Mouse (Mus musculus) left cerebral cortex, postnatal 14 days (tissue): ENCODE results near the gene Olfr97. TPM values are rescaled to one million over a fixed set of nuclear protein-coding genes. Genes with fewer than 3 reads are reported as not detected.

Experiments used
- DNase-seq, 2 experiments: peaks; one replicate each; pipeline ENCODE4 v3.0.0; 2021 to 2022; ENCODE audit warnings: low spot score in 2 of 2, mixed read lengths in 1 of 2
- intact Hi-C: fragments of 180-260 bp; cut with DNase I; formaldehyde crosslinking; loops from one replicate; pipeline ENCODE4 v1.15.1; 2025
- total RNA-seq, 2 experiments: library from RNA; stranded (reverse); gene quantifications; 2 replicates each; pipeline ENCODE4 v1.2.3; 2021

The Olfr97 gene
- total RNA-seq, 2 experiments from 2014 or later = not detected

DNA sequence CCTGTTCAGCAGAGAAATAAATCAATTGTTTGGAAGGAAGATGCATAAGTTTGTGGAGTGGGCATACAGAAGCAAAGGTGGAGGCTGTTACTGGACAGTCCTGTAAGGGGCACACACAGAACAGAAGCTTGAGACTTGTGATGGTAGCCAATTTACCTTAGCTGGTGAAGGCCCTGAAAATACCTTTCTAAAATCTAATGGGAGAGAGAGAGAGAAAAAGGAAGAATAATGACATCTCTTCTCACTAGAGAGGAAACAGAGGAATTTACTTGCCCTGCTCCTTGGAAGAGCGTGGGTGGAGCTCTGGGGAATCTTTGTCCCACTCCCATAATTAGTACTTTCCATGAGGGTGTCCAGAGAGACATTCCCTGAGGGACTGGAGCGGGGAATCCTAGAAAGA lies 36.2 kb downstream of the Olfr97 start, which contains the start of gene Olfr94:
TSS of gene Olfr94 (minus strand) at position 101 of the 400 bp plus-strand sequence.
- intact Hi-C loops = loop anchor here (5.0 to 10.0 kb wide), 2 partner anchors 309 to 846 kb away; partner anchors contain the start of gene Trim40
- DNase-seq = no peak

GRCm38 (mm10) chr17:37196845-37197724 lies 40.0 kb downstream of the Olfr97 start:
- intact Hi-C loops = no loop called here
- DNase-seq = peak in 1 of 2 experiments; percentile 37

- intact Hi-C loops = no loop called here
- peak; percentile 11 to 42 for DNase-seq
Observed at GRCm38 (mm10) chr17:37194782-37195181, 42.3 kb downstream of the Olfr97 start.

- intact Hi-C loops = no loop called here
- DNase-seq = no peak
Observed at GRCm38 (mm10) chr17:37193656-37194055, 43.5 kb downstream of the Olfr97 start, which contains the start of gene Ubd. Gene Ubd, plus strand, starts transcription at chr17:37193892.

DNA sequence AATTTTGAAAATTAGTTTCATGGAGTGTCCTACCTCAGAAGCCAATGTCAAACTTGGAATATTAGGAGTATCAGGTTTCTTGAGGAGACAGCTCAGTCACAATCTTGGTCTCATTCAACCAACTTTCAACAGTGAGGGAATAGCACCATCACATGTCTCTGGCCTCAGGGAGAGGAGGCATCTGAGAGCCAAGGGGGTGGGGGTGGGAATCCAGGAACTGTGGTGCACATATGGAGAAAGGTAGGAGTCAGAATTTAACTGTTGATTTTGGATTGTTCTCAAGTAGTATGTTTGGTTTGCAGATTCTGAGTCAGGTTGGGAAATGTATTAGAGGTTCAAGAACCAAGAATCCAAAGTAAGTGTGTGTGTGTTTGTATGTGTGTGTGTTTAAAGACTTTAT lies 44.1 kb downstream of the Olfr97 start:
- no peak for DNase-seq
- intact Hi-C loops = no loop called here

GRCm38 (mm10) chr17:37190711-37191110 lies 46.4 kb downstream of the Olfr97 start:
- intact Hi-C loops = no loop called here
- peak; percentile 67 to 73 for DNase-seq

- intact Hi-C loops = no loop called here
- no peak for DNase-seq
Observed at GRCm38 (mm10) chr17:37185474-37185873, 51.7 kb downstream of the Olfr97 start.

Other genes starting within 250 kb of the Olfr97 start
- 1 to 10 TPM; 1.9 to 2.7 TPM for gene H2-M5, start 247.8 kb downstream of the Olfr97 start, total RNA-seq
- 10 to 100 TPM; 25.9 to 27.9 TPM for gene Zfp57, start 236.2 kb downstream of the Olfr97 start, total RNA-seq
- gene Mog, start 213.9 kb downstream of the Olfr97 start, total RNA-seq = 10 to 100 TPM; 23.9 to 46.1 TPM
- gene Gabbr1, start 191.4 kb downstream of the Olfr97 start, total RNA-seq = 100 to 1,000 TPM; 629 to 637 TPM
- under 1 TPM in 1 of 2 experiments, not detected in 1; 0.13 TPM for gene Olfr90, start 148.8 kb downstream of the Olfr97 start, total RNA-seq
- gene Olfr91, start 139.1 kb downstream of the Olfr97 start, total RNA-seq = not detected
- not detected for gene Olfr92, start 117.2 kb downstream of the Olfr97 start, total RNA-seq
- not detected for gene Olfr93, start 75.8 kb downstream of the Olfr97 start, total RNA-seq
- not detected for gene Ubd, start 43.4 kb downstream of the Olfr97 start, total RNA-seq
- not detected for gene Olfr94, start 36.3 kb downstream of the Olfr97 start, total RNA-seq
- not detected for gene Olfr95, start 24.2 kb downstream of the Olfr97 start, total RNA-seq
- gene Olfr96, start 17.2 kb downstream of the Olfr97 start, total RNA-seq = not detected
- gene Olfr98, start 26.4 kb upstream of the Olfr97 start, total RNA-seq = not detected
- 1 to 10 TPM; 2.7 to 4.1 TPM for gene H2-M3, start 32.9 kb upstream of the Olfr97 start, total RNA-seq
- gene Olfr99, start 46.1 kb upstream of the Olfr97 start, total RNA-seq = not detected
- not detected for gene Olfr101, start 67.0 kb upstream of the Olfr97 start, total RNA-seq
- gene Olfr102, start 79.7 kb upstream of the Olfr97 start, total RNA-seq = not detected
- not detected for gene Olfr103, start 102.4 kb upstream of the Olfr97 start, total RNA-seq
- not detected for gene Olfr104-ps, start 122.3 kb upstream of the Olfr97 start, total RNA-seq
- not detected for gene Olfr105-ps, start 141.7 kb upstream of the Olfr97 start, total RNA-seq
- gene Olfr106-ps, start 153.1 kb upstream of the Olfr97 start, total RNA-seq = not detected
- not detected for gene Olfr107, start 161.9 kb upstream of the Olfr97 start, total RNA-seq
- not detected for gene Olfr108, start 208.2 kb upstream of the Olfr97 start, total RNA-seq
- gene Olfr109, start 221.6 kb upstream of the Olfr97 start, total RNA-seq = not detected
- not detected for gene H2-M2, start 246.2 kb upstream of the Olfr97 start, total RNA-seq